Mouse (Mus musculus) inflammation-experienced regulatory T-cells, adult 6 months (primary cell): ENCODE data around the gene Nfs1. TPM values are rescaled to one million over a fixed set of nuclear protein-coding genes. Genes with fewer than 3 reads are reported as not detected.
"Not testable (repeated sequence)": the region's sequence is repeated elsewhere in the genome, so short reads cannot be mapped to it uniquely, and the experiment has no call there.

Experiments
- ATAC-seq: one replicate; pipeline ENCODE4 v1.8.0; 2017
- polyA plus RNA-seq, 3 experiments: library from polyadenylated mRNA; unstranded; fragments of 100-300 nt; shearing (Covaris generic); gene quantifications; one replicate each; pipeline ENCODE4 v1.2.1; 2017

Gene Nfs1
- polyA plus RNA-seq, 3 experiments from 2014 or later: 34.3 to 43.0 (median 36.7) TPM

- ATAC-seq: no peak
Observed at GRCm38 (mm10) chr2:156143367-156143766, 619 bp downstream of the Nfs1 start.

- ATAC-seq: no peak
Observed at GRCm38 (mm10) chr2:156142820-156143219, 1.2 kb downstream of the Nfs1 start.

GRCm38 (mm10) chr2:156135695-156136094, 8.3 kb downstream of the Nfs1 start:
- no peak for ATAC-seq

GRCm38 (mm10) chr2:156134161-156134560, 9.8 kb downstream of the Nfs1 start:
- no peak for ATAC-seq

GRCm38 (mm10) chr2:156126992-156127391, 17.0 kb downstream of the Nfs1 start, which contains the start of gene Gm28036:
TSS of gene Gm28036 (minus strand) at chr2:156127092.
- no peak for ATAC-seq

DNA sequence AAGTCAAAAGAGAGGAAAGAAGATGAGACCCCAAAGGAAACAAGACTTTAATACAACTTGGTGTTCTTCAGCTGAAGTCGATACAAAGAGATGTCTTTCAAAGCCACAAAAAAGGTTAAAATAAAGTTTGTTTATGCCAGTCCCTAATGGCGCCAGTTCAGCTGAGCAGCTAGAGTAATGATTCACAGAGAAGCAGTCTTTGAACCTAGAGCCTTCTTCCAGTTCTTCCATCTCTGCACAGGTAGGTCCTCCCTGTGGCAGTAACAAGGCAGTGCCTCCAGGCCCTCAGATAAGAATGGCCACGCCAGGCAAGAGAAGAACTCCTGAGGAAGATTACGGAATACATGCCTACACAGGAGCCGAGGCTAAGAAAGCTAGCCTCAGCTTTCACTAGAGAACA, 20.3 kb downstream of the Nfs1 start:
- ATAC-seq: no peak

DNA sequence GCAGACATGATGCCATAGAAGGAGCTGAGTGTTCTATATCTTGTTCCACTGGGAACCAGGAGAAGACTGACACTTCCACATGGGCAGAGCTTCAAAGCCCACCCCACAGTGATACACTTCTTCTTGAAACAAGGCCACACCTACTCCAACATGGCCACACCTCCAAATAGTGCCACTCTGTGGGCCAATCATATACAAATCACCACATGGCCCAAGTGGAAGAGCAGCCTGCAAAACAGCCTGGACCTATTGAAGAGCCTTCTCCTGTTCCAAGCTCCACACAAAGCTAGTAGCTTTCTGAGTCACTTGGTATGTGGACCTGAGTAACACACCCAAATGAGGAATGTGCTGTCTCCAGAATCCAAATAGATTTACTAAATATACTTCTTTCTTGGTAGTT, 24.4 kb downstream of the Nfs1 start:
- no peak for ATAC-seq

DNA sequence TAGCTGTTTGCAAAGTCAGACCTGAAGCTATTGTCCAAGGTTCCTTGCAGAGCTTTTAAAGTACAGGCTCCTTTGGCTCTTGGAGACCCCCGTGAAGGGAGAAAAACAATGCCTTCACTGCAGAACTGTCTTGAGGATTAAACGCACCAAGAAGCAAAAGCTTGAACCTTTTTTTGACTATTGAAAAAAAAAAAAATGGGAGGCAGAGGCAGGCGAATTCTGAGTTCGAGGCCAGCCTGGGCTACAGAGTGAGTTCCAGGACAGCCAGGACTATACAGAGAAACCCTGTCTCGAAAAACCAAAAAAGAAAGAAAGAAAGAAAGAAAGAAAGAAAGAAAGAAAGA, 31.9 kb downstream of the Nfs1 start:
- not testable (repeated sequence) for ATAC-seq

- peak; percentile 95 for ATAC-seq
Observed at GRCm38 (mm10) chr2:156111358-156112079, 32.5 kb downstream of the Nfs1 start, which contains the start of the genes Cpne1 and Rbm12. TSS of gene Cpne1 (minus strand) at chr2:156111965. TSS of gene Rbm12 (minus strand) at chr2:156111978.

- peak; percentile 42 for ATAC-seq
Observed at GRCm38 (mm10) chr2:156110627-156111357, 33.2 kb downstream of the Nfs1 start.

DNA sequence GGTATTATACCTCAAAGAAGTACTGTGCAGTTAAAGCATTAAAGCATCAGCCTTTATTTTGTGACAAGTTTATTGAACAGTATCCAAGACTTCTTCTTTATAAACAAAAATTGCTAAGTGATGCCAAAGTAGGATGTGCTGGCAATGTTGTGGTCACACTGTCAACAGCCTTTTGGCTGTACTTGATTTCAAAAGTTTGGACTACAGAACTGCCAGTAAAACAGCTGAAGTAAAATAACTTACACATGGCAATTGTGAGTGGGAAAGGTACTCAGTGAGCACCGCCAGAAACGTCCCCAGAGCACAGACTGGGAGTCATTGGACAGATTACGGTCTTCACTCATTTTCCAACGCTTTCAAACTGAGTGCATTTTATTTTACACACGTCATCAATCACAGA, 52.1 kb downstream of the Nfs1 start:
- no peak for ATAC-seq

GRCm38 (mm10) chr2:156089799-156090198, 54.2 kb downstream of the Nfs1 start:
- no peak for ATAC-seq

GRCm38 (mm10) chr2:156087391-156088110, 56.4 kb downstream of the Nfs1 start:
- ATAC-seq: no peak

DNA sequence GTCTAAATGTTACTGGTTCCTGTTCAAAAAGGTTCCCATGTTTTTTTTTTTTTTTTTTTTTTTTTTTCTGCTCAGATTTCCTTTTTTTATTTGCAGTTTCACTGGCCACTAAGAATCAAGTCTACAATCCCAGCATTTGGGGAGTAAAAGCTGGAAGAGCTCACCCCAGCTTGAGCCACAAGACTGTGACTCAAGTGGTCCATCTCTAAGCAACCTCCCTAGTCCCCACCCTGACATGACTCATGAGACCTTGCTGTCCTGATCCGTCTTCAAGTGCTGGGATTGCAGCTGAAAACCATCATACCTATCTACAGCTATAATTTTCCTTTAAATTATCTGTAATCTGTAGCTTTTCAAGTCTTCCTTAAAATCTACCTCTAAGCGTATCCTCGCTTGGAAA, 59.4 kb downstream of the Nfs1 start:
- ATAC-seq: no peak

- ATAC-seq: no peak
Observed at GRCm38 (mm10) chr2:156080391-156080790, 63.6 kb downstream of the Nfs1 start.

GRCm38 (mm10) chr2:156079674-156080073, 64.3 kb downstream of the Nfs1 start:
- no peak for ATAC-seq

DNA sequence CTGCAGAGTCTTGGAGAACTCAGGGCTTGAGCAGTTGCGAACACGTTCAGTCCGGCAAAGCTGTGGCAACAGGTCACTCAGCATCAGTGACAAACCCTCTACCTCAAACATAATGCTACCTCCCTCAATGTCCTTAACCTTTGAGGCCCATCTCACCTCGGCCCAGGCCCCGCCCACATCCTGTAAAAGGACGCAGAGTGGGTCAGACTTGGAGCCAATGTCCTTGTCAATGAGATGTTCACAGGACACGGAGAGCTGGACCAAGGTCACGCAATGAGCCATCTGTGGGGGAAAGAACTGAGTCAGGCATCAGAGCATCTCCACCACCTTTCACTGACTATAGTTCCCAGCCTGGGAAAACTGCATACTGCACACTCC, 64.8 kb downstream of the Nfs1 start:
- no peak for ATAC-seq

DNA sequence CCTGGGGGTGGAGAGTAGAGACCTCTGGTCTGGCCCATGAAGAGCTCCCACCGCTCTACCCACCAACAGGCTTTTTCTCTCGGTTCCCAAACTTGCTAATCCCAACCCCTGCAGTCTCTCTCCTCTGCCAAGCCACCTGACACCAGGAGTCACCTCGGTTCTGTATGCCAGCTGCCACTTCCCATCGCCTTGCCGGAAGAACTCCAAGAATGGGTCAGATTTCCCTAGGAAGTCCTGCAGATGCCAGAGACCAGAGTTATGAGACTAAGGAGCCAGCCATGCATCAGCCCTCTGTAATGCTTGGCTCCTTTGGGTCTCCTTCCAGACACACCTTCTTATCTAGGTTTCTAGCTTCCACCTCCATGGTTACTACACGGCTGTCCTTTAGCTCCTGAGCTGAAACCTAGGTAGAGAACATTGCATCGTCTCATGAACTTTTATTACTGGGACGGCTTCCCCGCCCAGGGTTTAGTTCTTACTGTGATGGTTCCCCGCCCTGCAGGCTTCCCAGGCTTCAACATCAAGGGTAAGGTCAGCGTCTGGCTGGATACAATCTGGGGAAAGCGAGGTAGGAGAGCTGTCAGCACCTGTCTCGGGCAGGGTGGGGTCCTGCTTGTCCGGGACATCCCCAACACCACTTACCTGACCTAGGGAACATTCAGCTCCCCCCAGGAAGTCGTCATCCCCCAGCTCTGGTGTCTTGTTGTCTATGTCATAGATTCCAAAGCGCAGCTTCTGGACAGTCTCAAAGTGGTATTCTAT, 65.4 kb downstream of the Nfs1 start:
- no peak for ATAC-seq

DNA sequence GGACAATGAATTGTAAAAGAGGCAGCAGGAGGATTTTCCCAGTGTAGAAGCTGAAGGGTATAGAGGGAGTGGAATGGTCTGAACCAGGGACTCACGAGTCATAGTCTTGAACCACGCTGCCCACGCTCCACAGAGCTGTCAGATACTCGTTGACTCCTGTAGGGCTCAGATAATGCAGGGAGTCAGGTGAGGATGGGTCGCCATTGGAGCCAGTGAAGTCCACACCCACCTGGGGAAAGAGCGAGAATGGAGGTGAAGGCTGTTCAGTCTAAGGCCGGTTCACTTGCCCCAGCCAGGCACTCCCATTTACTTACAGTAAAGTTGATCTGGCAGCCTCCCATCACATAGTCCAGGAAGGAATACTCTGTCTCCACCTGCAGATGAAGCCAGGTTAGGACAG, 66.5 kb downstream of the Nfs1 start:
- no peak for ATAC-seq

GRCm38 (mm10) chr2:156073725-156074124, 70.3 kb downstream of the Nfs1 start:
- ATAC-seq: no peak
